ENCODE assay signal across 8 mouse cellular contexts in genomic region chr11:75213372-75214080, GRCm38 (mm10). TPM values are rescaled to one million over a fixed set of nuclear protein-coding genes. Genes with fewer than 3 reads are reported as not detected.
DNase-seq lines count a peak whose midpoint lies in the region; ATAC-seq and TF ChIP-seq lines count a peak whose summit lies in the region.

No protein-coding gene starts in this region.

- no peaks in the 10 kb centered on the region for H3K9me3 ChIP-seq in ES-E14 (ENCODE audit: control insufficient read depth, insufficient read depth, low read depth, low read length)
- H3K9me3 ChIP-seq in forebrain, embryonic 12.5 days, result no peaks in the 10 kb centered on the region
- H3K9me3 ChIP-seq in intestine, embryonic 16.5 days (ENCODE audit: control insufficient read depth, low read length), result no peaks in the 10 kb centered on the region
- no peaks in the 10 kb centered on the region for H3K9me3 ChIP-seq in liver, embryonic 15.5 days (replicated peaks)
- H3K9me3 ChIP-seq in neural tube, embryonic 15.5 days (replicated peaks), result no peaks in the 10 kb centered on the region

- peaks cover 37% of the 10 kb centered on the region for H3K27me3 ChIP-seq in forebrain, embryonic 12.5 days
- H3K27me3 ChIP-seq in intestine, embryonic 16.5 days (replicated peaks; ENCODE audit: control insufficient read depth, insufficient read depth, low read length), result no peaks in the 10 kb centered on the region
- H3K27me3 ChIP-seq in liver, embryonic 15.5 days, result peaks cover 29% of the 10 kb centered on the region
- no peaks in the 10 kb centered on the region for H3K27me3 ChIP-seq in neural tube, embryonic 15.5 days (replicated peaks)

- 2% methylated on average over 33 of the region's 35 CpGs for WGBS in forebrain, embryonic 12.5 days
- WGBS in intestine, embryonic 16.5 days, result 9% methylated on average over 35 of the region's 35 CpGs
- WGBS in liver, embryonic 15.5 days (ENCODE audit: insufficient replicate concordance), result 21% methylated on average over 35 of the region's 35 CpGs
- 5% methylated on average over 35 of the region's 35 CpGs for WGBS in neural tube, embryonic 15.5 days

- H3K4me2 ChIP-seq in forebrain, embryonic 12.5 days, result peak overlapping the region; percentile 60
- H3K4me2 ChIP-seq in intestine, embryonic 16.5 days (ENCODE audit: low read depth, low read length), result peak overlapping the region; percentile 62
- peak overlapping the region; percentile 50 for H3K4me2 ChIP-seq in liver, embryonic 15.5 days
- H3K4me2 ChIP-seq in neural tube, embryonic 15.5 days, result peak overlapping the region; percentile 59

- peak overlapping the region; percentile 27 to 58; a peak in 3 of 4 replicates for H3K4me3 ChIP-seq in ES-E14 (ENCODE audit: insufficient read depth in 1 of 2, low read depth in 1 of 2, low read length in 2 of 2, poor library complexity in 1 of 2, severe bottlenecking in 1 of 2)
- H3K4me3 ChIP-seq in forebrain, embryonic 12.5 days (replicated peaks), result peak overlapping the region; percentile 30
- peak overlapping the region; percentile 37 for H3K4me3 ChIP-seq in intestine, embryonic 16.5 days (ENCODE audit: low read length)
- peak overlapping the region; percentile 31 for H3K4me3 ChIP-seq in liver, embryonic 15.5 days (replicated peaks)
- H3K4me3 ChIP-seq in neural tube, embryonic 15.5 days (replicated peaks), result peak overlapping the region; percentile 24

- ATAC-seq in forebrain, embryonic 12.5 days (ENCODE audit: low FRiP score), result peak; percentile 71
- peak; percentile 88 for ATAC-seq in intestine, embryonic 16.5 days
- peak; percentile 66 for ATAC-seq in liver, embryonic 15.5 days (ENCODE audit: insufficient read depth)
- ATAC-seq in neural tube, embryonic 15.5 days (ENCODE audit: low FRiP score), result peak; percentile 51

- peaks cover 0 to 40% of the 10 kb centered on the region in 2 experiments; a peak in 2 of 4 replicates for H3K4me1 ChIP-seq in ES-E14 (ENCODE audit: control insufficient read depth in 2 of 2, insufficient read depth in 2 of 2, low read length in 2 of 2, poor library complexity in 1 of 2)
- H3K4me1 ChIP-seq in forebrain, embryonic 12.5 days, result peaks cover 67% of the 10 kb centered on the region
- H3K4me1 ChIP-seq in intestine, embryonic 16.5 days (ENCODE audit: control insufficient read depth, insufficient read depth, low read length), result peaks cover 20% of the 10 kb centered on the region
- H3K4me1 ChIP-seq in liver, embryonic 15.5 days (replicated peaks), result peaks cover 67% of the 10 kb centered on the region
- H3K4me1 ChIP-seq in neural tube, embryonic 15.5 days, result peaks cover 40% of the 10 kb centered on the region

- in situ Hi-C loops in ES-E14 (cut with MboI; ENCODE audit: low sequenced_read_pairs in 2 of 2, unreplicated experiment in 2 of 2), result no loop called here

- peak overlapping the region; percentile 49; the same call in 1 of the 2 replicates for H3K9ac ChIP-seq in ES-E14 (ENCODE audit: insufficient read depth, low read depth, low read length, poor library complexity, severe bottlenecking)
- peak overlapping the region; percentile 51 for H3K9ac ChIP-seq in forebrain, embryonic 12.5 days
- H3K9ac ChIP-seq in intestine, embryonic 16.5 days (ENCODE audit: low read depth, low read length), result peak overlapping the region; percentile 66
- H3K9ac ChIP-seq in liver, embryonic 15.5 days, result peak overlapping the region; percentile 33; the same call in 1 of the 2 replicates
- H3K9ac ChIP-seq in neural tube, embryonic 15.5 days (replicated peaks), result peak overlapping the region; percentile 34; the same call in 1 of the 2 replicates

- no peak overlapping the region for H3K27ac ChIP-seq in ES-E14 (ENCODE audit: insufficient read depth, low read depth, low read length, poor library complexity, severe bottlenecking)
- peak overlapping the region; percentile 50; the same call in 1 of the 2 replicates for H3K27ac ChIP-seq in forebrain, embryonic 12.5 days
- peak overlapping the region; percentile 82 for H3K27ac ChIP-seq in intestine, embryonic 16.5 days (ENCODE audit: low read length)
- H3K27ac ChIP-seq in liver, embryonic 15.5 days (replicated peaks), result peak overlapping the region; percentile 67
- 0 out of 2 replicates have a peak overlapping the region, but pooled peaks have one; percentile 9 for H3K27ac ChIP-seq in neural tube, embryonic 15.5 days (replicated peaks)

- no peaks in the 10 kb centered on the region for H3K36me3 ChIP-seq in ES-E14 (ENCODE audit: control insufficient read depth, insufficient read depth, low read length, poor library complexity, severe bottlenecking)
- no peaks in the 10 kb centered on the region for H3K36me3 ChIP-seq in forebrain, embryonic 12.5 days (replicated peaks)
- no peaks in the 10 kb centered on the region for H3K36me3 ChIP-seq in intestine, embryonic 16.5 days (ENCODE audit: control insufficient read depth, insufficient read depth, low read length)
- H3K36me3 ChIP-seq in liver, embryonic 15.5 days (replicated peaks), result no peaks in the 10 kb centered on the region
- H3K36me3 ChIP-seq in neural tube, embryonic 15.5 days, result no peaks in the 10 kb centered on the region

- no peak for DNase-seq in ES-E14 (ENCODE audit: low read depth, low spot score)
- DNase-seq in adrenal gland, postnatal 14 days, result peak; percentile 74
- no peak for DNase-seq in frontal cortex, adult 2 months (ENCODE audit: extremely low spot score in 1 of 2, low spot score in 1 of 2)
- DNase-seq in frontal cortex, postnatal 14 days (ENCODE audit: low spot score in 2 of 2), result no peak

TF ChIP-seq in ES-E14, 5 proteins besides CTCF, POLR2A, EP300 and RAD21:
- TF ChIP-seq ZC3H11A (IDR thresholded peaks at IDR 0.05; ENCODE audit: borderline replicate concordance, low read depth, low read length) (no peak), ZNF384 (IDR thresholded peaks at IDR 0.05; ENCODE audit: low read depth, low read length) (no peak), HCFC1 (IDR thresholded peaks at IDR 0.05; ENCODE audit: borderline replicate concordance, insufficient read depth, low read length) (no peak), CHD2 (IDR thresholded peaks at IDR 0.05; ENCODE audit: low read depth, low read length) (no peak), MAFK (IDR thresholded peaks at IDR 0.05; ENCODE audit: insufficient read depth, low read depth, low read length) (no peak)

RNA-seq across cellular contexts. Expression of gene Rtn4rl1, which starts 19.9 kb away (rescaled TPM):
- 1.0 and 1.1 TPM in 2 replicates for total RNA-seq in ES-E14 (2012; rRNA removed)
- 29.5 and 32.6 TPM in 2 replicates for total RNA-seq in adrenal gland, postnatal 14 days (2021)
- 1.7 and 1.8 TPM in 2 replicates for polyA plus RNA-seq in forebrain, embryonic 12.5 days (2016; fragmentation: Nextera tagmentation; extraction: Ambion mirVana)
- polyA plus RNA-seq in intestine, embryonic 16.5 days (2015; fragmentation: Nextera tagmentation; extraction: Ambion mirVana), result 1.5 and 1.6 TPM in 2 replicates
- 0.74 and 0.88 TPM in 2 replicates for polyA plus RNA-seq in liver, embryonic 15.5 days (2015; fragmentation: Nextera tagmentation; extraction: Ambion mirVana)
- 12.6 and 13.7 TPM in 2 replicates for polyA plus RNA-seq in neural tube, embryonic 15.5 days (2015; fragmentation: Nextera tagmentation; extraction: Ambion mirVana)
- polyA plus RNA-seq in frontal cortex, adult 2 months (2012; rRNA removed), result 25.3 and 28.1 TPM in 2 replicates

RNA-seq across cellular contexts. Expression of gene Dph1, which starts 22.5 kb away (rescaled TPM):
- total RNA-seq in ES-E14 (2012; rRNA removed), result 32.8 and 43.6 TPM in 2 replicates
- total RNA-seq in adrenal gland, postnatal 14 days (2021), result 22.3 and 28.5 TPM in 2 replicates
- 15.7 and 16.6 TPM in 2 replicates for polyA plus RNA-seq in forebrain, embryonic 12.5 days (2016; fragmentation: Nextera tagmentation; extraction: Ambion mirVana)
- 20.3 and 22.7 TPM in 2 replicates for polyA plus RNA-seq in intestine, embryonic 16.5 days (2015; fragmentation: Nextera tagmentation; extraction: Ambion mirVana)
- 10.9 and 11.6 TPM in 2 replicates for polyA plus RNA-seq in liver, embryonic 15.5 days (2015; fragmentation: Nextera tagmentation; extraction: Ambion mirVana)
- 13.8 and 16.2 TPM in 2 replicates for polyA plus RNA-seq in neural tube, embryonic 15.5 days (2015; fragmentation: Nextera tagmentation; extraction: Ambion mirVana)
- 21.2 and 22.2 TPM in 2 replicates for polyA plus RNA-seq in frontal cortex, adult 2 months (2012; rRNA removed)

RNA-seq across cellular contexts. Expression of gene Ovca2, which starts 34.9 kb away (rescaled TPM):
- total RNA-seq in ES-E14 (2012; rRNA removed), result 11.7 and 14.8 TPM in 2 replicates
- total RNA-seq in adrenal gland, postnatal 14 days (2021), result 14.5 and 15.8 TPM in 2 replicates
- 24.3 and 25.3 TPM in 2 replicates for polyA plus RNA-seq in forebrain, embryonic 12.5 days (2016; fragmentation: Nextera tagmentation; extraction: Ambion mirVana)
- 18.7 and 23.9 TPM in 2 replicates for polyA plus RNA-seq in intestine, embryonic 16.5 days (2015; fragmentation: Nextera tagmentation; extraction: Ambion mirVana)
- 9.2 and 10.2 TPM in 2 replicates for polyA plus RNA-seq in liver, embryonic 15.5 days (2015; fragmentation: Nextera tagmentation; extraction: Ambion mirVana)
- 12.6 and 15.4 TPM in 2 replicates for polyA plus RNA-seq in neural tube, embryonic 15.5 days (2015; fragmentation: Nextera tagmentation; extraction: Ambion mirVana)
- 17.3 and 18.5 TPM in 2 replicates for polyA plus RNA-seq in frontal cortex, adult 2 months (2012; rRNA removed)

RNA-seq across cellular contexts. Expression of gene Hic1, which starts 44.2 kb away (rescaled TPM):
- 1.4 and 2.1 TPM in 2 replicates for total RNA-seq in ES-E14 (2012; rRNA removed)
- total RNA-seq in adrenal gland, postnatal 14 days (2021), result 14.5 and 17.0 TPM in 2 replicates
- 3.2 and 4.4 TPM in 2 replicates for polyA plus RNA-seq in forebrain, embryonic 12.5 days (2016; fragmentation: Nextera tagmentation; extraction: Ambion mirVana)
- 7.1 and 8.6 TPM in 2 replicates for polyA plus RNA-seq in intestine, embryonic 16.5 days (2015; fragmentation: Nextera tagmentation; extraction: Ambion mirVana)
- polyA plus RNA-seq in liver, embryonic 15.5 days (2015; fragmentation: Nextera tagmentation; extraction: Ambion mirVana), result 1.3 and 1.5 TPM in 2 replicates
- polyA plus RNA-seq in neural tube, embryonic 15.5 days (2015; fragmentation: Nextera tagmentation; extraction: Ambion mirVana), result 5.3 and 10.7 TPM in 2 replicates
- 4.1 and 4.2 TPM in 2 replicates for polyA plus RNA-seq in frontal cortex, adult 2 months (2012; rRNA removed)
